Mouse (Mus musculus) intestine, embryonic 16.5 days (tissue): ENCODE measurements around the gene Nog. TPM values are rescaled to one million over a fixed set of nuclear protein-coding genes. Genes with fewer than 3 reads are reported as not detected.

ENCODE experiments used
- ATAC-seq: fragments of 200-750 bp; cut with Nextera tagmentation; 2 replicates; pipeline ENCODE4 v1.8.0; 2017; ENCODE audit warnings: moderate TSS enrichment, moderate library complexity
- H3K27ac ChIP-seq: fragments of 300-500 bp; sonication (generic); 2 replicates; pipeline ENCODE4 v1.5.1; 2014; ENCODE audit warnings: mild to moderate bottlenecking, low read length
- H3K27me3 ChIP-seq: fragments of 300-500 bp; sonication (generic); replicated peaks from 2 replicates; pipeline ENCODE4 v1.6.1; 2014; ENCODE audit warnings: low read length, control low read depth, mixed read lengths; ENCODE audit not compliant: control insufficient read depth, insufficient read depth
- H3K36me3 ChIP-seq: fragments of 300-500 bp; sonication (generic); 2 replicates; pipeline ENCODE4 v1.6.1; 2014; ENCODE audit warnings: low read length, control low read depth; ENCODE audit not compliant: control insufficient read depth, insufficient read depth
- H3K4me1 ChIP-seq: fragments of 300-500 bp; sonication (generic); 2 replicates; pipeline ENCODE4 v1.6.1; 2014; ENCODE audit warnings: low read length, control low read depth, mixed read lengths; ENCODE audit not compliant: control insufficient read depth, insufficient read depth
- H3K4me2 ChIP-seq: fragments of 300-500 bp; sonication (generic); 2 replicates; pipeline ENCODE4 v1.6.1; 2014; ENCODE audit warnings: low read depth, low read length, control low read depth
- H3K4me3 ChIP-seq: fragments of 300-500 bp; sonication (generic); 2 replicates; pipeline ENCODE4 v1.5.1; 2014; ENCODE audit warnings: mild to moderate bottlenecking, low read length
- H3K9ac ChIP-seq: fragments of 300-500 bp; sonication (generic); 2 replicates; pipeline ENCODE4 v1.6.1; 2014; ENCODE audit warnings: low read depth, low read length
- H3K9me3 ChIP-seq: fragments of 300-500 bp; sonication (generic); 2 replicates; pipeline ENCODE4 v1.6.1; 2016; ENCODE audit warnings: low read length, control low read depth; ENCODE audit not compliant: control insufficient read depth
- WGBS: fragments of 180-500 bp; shearing (Covaris S2); extraction: QIAGEN DNeasy Blood & Tissue Kit; methylation state at CpG from one replicate; pipeline ENCODE4 v1.1.7; 2014; 5-methylcytosine and 5-hydroxymethylcytosine counted together
- polyA plus RNA-seq: library from polyadenylated mRNA; unstranded; fragments of >200 nt; fragmentation: Nextera tagmentation; extraction: Ambion mirVana; gene quantifications from 2 replicates; pipeline ENCODE4 v1.2.1, GENCODE M21; 2015

Gene Nog
- polyA plus RNA-seq, 1 experiment from 2014 or later: 1.3 TPM

DNA sequence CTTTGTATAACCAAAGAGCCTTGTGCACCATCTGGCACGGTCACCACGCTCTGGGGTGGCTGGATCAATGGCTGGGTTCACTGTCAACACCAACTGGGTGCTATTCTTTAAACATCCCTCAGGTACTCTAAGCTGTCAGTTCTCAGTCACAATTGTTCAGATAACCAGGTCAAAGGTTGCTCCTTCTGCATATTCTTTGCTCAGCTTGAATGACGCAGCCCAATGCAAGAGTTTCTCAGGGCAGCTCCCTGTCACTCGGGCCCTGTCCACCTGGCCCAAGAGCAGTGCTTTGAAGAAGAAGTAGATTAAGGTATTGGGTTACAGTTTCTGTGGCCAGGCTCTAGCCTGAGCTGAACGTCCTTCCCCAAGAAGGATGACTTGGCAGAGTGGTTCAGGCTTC is 12.2 kb upstream of the Nog start:
- 54% methylated on average over 5 of the region's 5 CpGs for WGBS
- H3K9me3 ChIP-seq: no peaks in the 10 kb centered on the region
- H3K4me1 ChIP-seq: peaks cover 4% of the 10 kb centered on the region; the same call in 1 of the 2 replicates
- no peak overlapping the region for H3K4me2 ChIP-seq
- no peak overlapping the region for H3K9ac ChIP-seq
- no peak overlapping the region for H3K4me3 ChIP-seq
- H3K36me3 ChIP-seq: no peaks in the 10 kb centered on the region
- H3K27me3 ChIP-seq: no peaks in the 10 kb centered on the region
- ATAC-seq: peak; percentile 67
- no peak overlapping the region for H3K27ac ChIP-seq

DNA sequence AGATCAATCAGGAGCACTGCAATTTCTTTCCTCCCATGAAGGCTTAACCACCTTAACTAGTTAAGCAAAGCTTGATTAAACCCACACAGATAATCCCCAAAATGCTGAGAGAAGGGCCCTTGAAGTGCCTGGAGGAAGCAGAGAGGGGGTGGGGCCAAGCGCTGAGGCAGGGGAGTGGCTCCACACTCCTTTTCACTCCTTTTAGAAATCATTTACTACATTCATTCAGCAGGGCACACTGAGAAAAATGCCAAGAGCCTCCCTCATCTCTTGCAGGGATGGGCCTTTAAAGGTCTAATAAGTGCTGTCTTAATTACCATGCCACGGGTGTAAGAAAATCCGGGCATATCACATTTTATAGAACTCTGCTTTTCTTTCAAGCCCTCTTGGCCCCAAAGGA is 10.2 kb upstream of the Nog start:
- peak overlapping the region; percentile 10; the same call in 1 of the 2 replicates for H3K27ac ChIP-seq
- H3K27me3 ChIP-seq: no peaks in the 10 kb centered on the region
- WGBS: 13% methylated on average over 3 of the region's 3 CpGs
- H3K4me1 ChIP-seq: peaks cover 4% of the 10 kb centered on the region; the same call in 1 of the 2 replicates
- ATAC-seq: no peak
- no peaks in the 10 kb centered on the region for H3K9me3 ChIP-seq
- H3K36me3 ChIP-seq: no peaks in the 10 kb centered on the region
- H3K9ac ChIP-seq: no peak overlapping the region
- H3K4me3 ChIP-seq: no peak overlapping the region
- H3K4me2 ChIP-seq: no peak overlapping the region

DNA sequence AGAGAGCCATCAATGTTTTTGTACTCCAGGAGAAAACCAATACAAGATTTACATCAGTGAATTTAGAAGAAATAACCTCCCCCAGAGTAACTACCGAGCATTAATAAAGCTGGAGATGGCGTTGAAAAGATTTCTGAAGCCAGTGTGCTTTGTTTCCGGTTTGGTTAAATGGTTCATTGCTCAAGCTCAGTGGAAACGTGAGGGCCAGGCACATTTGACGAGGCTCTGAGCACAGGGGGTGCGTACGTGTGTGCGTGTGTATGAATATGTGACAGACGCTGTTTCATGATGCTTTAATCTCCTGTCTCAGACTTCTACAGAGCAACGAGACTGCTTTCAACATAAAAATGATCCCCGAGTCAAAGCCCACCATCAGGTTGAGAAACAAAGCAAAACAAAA is 8.1 kb upstream of the Nog start:
- H3K9ac ChIP-seq: no peak overlapping the region
- H3K4me2 ChIP-seq: no peak overlapping the region
- H3K4me3 ChIP-seq: no peak overlapping the region
- peaks cover 4% of the 10 kb centered on the region; the same call in 1 of the 2 replicates for H3K4me1 ChIP-seq
- no peaks in the 10 kb centered on the region for H3K27me3 ChIP-seq
- no peaks in the 10 kb centered on the region for H3K36me3 ChIP-seq
- 71% methylated on average over 11 of the region's 11 CpGs for WGBS
- ATAC-seq: no peak
- H3K27ac ChIP-seq: no peak overlapping the region
- H3K9me3 ChIP-seq: no peaks in the 10 kb centered on the region

DNA sequence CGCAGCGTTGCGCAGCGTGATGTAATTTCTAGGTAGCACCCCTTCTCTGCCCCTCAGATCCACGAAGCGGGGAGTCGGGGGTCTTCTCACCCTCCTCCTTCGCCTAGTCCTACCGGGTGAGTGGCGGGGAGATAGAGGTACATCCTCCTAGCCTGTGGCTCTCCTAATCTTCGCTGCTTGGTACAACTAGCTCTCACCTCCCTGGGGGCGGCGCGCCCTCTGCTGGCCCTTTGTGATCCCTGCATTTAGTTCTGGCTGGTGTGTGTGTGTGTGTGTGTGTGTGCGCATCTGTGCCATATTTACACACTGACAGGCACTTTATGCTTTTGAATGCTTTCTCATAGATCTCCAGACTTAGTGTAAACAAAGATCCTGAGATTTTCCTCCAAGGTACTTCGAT is 1.3 kb upstream of the Nog start:
- peaks cover 9% of the 10 kb centered on the region for H3K4me1 ChIP-seq
- WGBS: 1% methylated on average over 15 of the region's 16 CpGs
- ATAC-seq: peak; percentile 62
- H3K4me2 ChIP-seq: peak overlapping the region; percentile 93
- peak overlapping the region; percentile 35 for H3K4me3 ChIP-seq
- no peaks in the 10 kb centered on the region for H3K36me3 ChIP-seq
- H3K27ac ChIP-seq: no peak overlapping the region
- H3K27me3 ChIP-seq: peaks cover 27% of the 10 kb centered on the region
- H3K9me3 ChIP-seq: no peaks in the 10 kb centered on the region
- H3K9ac ChIP-seq: no peak overlapping the region

DNA sequence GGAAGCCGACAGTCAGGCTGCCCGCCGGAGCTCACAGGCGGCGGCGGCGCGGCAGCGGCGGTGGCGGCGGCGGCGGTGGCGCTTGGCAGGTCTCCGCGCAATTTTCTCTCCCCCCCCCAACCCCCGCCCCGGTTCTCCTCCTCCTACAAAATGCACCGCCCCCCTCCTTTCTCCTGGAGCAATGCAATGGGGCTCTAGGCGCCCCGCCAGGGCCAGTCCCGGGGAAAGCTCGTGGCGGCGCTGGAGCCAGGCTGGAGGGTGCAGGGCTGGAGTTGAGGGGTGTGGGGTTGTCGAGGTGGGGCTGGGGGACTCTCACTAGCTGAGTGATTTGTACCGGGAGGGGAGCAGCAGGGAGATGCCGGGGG is 666 bp upstream of the Nog start:
- peak; percentile 58 for ATAC-seq
- Histone ChIP-seq H3K4me1 (peaks cover 11% of the 10 kb centered on the region), H3K4me3 (peak overlapping the region; percentile 57), H3K9ac (peak overlapping the region; percentile 64), H3K4me2 (peak overlapping the region; percentile 93), H3K36me3 (no peaks in the 10 kb centered on the region), H3K27ac (peak overlapping the region; percentile 39), H3K27me3 (peaks cover 33% of the 10 kb centered on the region), H3K9me3 (no peaks in the 10 kb centered on the region)
- WGBS: 0% methylated on average over 13 of the region's 29 CpGs

DNA sequence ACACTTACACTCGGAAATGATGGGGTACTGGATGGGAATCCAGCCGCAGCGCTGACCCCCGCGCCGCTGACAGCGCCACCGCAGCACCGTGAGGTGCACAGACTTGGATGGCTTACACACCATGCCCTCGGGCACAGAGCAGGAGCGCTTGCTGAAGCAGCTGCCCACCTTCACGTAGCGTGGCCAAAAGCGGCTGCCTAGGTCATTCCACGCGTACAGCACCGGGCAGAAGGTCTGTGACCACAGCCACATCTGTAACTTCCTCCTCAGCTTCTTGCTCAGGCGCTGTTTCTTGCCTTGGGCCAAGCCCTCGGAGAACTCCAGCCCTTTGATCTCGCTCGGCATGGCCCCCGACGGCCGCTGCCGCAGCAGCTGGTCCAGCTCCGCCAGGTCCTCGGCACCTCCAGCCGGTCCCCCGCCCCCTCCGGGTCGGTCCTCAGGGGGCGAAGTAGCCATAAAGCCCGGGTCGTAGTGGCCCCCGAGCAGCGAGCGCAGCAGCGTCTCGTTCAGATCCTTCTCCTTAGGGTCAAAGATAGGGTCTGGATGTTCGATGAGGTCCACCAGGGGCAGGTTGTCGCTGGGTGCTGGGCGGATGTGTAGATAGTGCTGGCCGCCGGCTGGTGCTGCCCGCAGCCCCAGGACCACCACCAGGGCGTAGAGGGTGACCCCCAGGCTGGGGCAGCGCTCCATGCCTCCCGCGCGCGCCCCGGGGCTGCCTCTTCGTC is 639 bp downstream of the Nog start:
- Histone ChIP-seq H3K27ac (peak overlapping the region; percentile 39), H3K27me3 (peaks cover 33% of the 10 kb centered on the region), H3K4me1 (peaks cover 15% of the 10 kb centered on the region), H3K4me3 (peak overlapping the region; percentile 57), H3K4me2 (peak overlapping the region; percentile 93), H3K9ac (peak overlapping the region; percentile 64), H3K9me3 (no peaks in the 10 kb centered on the region), H3K36me3 (no peaks in the 10 kb centered on the region)
- no peak for ATAC-seq
- WGBS: under 1% methylated on average over 53 of the region's 53 CpGs

DNA sequence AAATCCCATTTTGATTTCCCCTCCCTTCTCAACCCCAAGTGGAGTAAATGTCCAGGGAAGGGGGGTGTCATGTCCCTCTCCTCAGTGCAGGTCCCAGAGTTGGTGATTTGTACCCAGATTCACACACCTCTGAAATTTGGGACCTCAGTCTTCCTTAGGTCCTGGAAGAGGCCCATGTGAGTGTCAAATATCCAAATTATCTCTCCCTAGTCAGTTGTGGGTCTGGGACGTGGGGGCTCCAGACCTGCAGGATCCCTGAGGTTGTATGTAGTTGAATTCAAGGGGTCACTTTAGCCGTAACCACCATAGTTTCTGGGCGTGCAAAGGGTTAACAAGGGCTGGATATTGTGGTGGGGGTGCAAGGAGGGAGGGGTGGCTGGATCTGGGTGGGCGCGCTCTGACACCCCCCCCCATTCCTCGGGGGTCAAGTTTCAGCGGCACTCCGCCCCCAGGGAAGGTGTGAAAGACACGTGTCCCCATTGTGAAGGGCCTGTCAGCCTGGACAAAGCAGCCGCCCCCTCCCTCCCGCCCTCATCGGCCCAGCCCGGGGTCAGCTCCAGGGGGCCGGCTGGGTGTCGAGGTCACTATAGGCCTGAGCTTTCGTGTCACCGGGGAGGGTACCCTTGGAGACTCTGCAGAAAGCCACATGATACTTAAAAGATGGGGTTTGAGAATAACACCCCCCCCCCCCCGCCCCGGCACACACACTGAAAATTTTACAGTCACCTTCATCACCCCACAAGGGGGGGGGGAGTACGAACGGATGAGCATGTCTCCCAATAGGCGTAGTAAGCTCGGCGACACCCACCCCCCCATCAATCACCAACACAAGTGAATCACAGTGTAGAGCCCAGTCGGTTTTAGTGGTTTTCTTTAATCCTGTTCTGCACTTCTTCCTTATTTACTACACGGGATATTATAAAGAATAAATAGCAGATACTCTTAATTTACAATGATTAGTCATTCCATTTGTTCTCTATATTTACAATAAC is 2.1 kb downstream of the Nog start:
- Histone ChIP-seq H3K9me3 (no peaks in the 10 kb centered on the region), H3K4me3 (peak overlapping the region; percentile 20), H3K36me3 (no peaks in the 10 kb centered on the region), H3K27me3 (peaks cover 35% of the 10 kb centered on the region), H3K27ac (no peak overlapping the region), H3K4me1 (peaks cover 15% of the 10 kb centered on the region), H3K4me2 (peak overlapping the region; percentile 83), H3K9ac (0 out of 2 replicates have a peak overlapping the region, but pooled peaks have one; percentile 2)
- 3% methylated on average over 26 of the region's 26 CpGs for WGBS
- no peak for ATAC-seq

DNA sequence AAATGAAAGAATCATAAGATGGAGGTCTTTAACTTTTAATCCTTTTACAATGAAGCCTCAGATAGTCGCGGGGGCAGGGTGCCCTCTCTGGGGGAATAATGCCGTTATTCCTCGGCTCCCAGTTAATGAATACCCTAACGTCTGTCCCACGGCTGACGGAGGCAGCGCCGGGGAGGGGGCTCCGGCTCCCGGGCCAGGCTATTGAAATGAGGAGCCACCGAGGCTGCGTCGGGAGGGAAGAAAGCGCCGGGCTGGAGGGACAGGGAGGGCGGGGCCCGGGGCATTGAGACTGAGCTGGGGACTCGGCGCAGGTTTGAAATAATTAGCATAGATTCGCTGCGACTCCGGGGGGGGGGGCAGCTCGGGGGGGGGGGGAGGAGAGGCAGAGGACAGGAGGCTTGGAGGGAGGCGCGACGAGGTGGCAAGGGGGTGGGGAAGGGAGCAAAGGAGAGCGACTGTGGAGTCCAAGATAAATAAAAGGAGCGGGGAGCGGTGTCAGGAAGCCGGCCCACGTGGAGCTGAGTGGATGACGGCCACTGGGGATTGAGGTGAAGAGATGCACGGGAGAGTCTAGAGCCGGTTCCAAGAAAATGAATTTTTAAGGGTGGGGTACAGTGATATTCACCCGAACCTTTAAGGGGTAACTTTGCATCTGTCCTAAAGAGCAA is 2.9 kb downstream of the Nog start:
- peaks cover 15% of the 10 kb centered on the region for H3K4me1 ChIP-seq
- no peaks in the 10 kb centered on the region for H3K36me3 ChIP-seq
- no peaks in the 10 kb centered on the region for H3K9me3 ChIP-seq
- peaks cover 36% of the 10 kb centered on the region for H3K27me3 ChIP-seq
- H3K4me2 ChIP-seq: peak overlapping the region; percentile 83
- H3K9ac ChIP-seq: peak overlapping the region; percentile 46; the same call in 1 of the 2 replicates
- peak overlapping the region; percentile 49 for H3K4me3 ChIP-seq
- H3K27ac ChIP-seq: no peak overlapping the region
- 2% methylated on average over 32 of the region's 36 CpGs for WGBS
- ATAC-seq: no peak
